Mouse (Mus musculus) adrenal gland (tissue): ENCODE measurements around the gene Prss16.

Source experiments
- intact Hi-C: fragments of 180-260 bp; cut with DNase I; formaldehyde crosslinking; loops from one replicate; pipeline ENCODE4 v1.15.1; 2025
- long read RNA-seq, 2 experiments: library from polyadenylated mRNA; unstranded; transcript quantifications; one replicate each; pipeline ENCODE4 v2.0.0; 2020; ENCODE audit warnings: borderline replicate concordance in 1 of 2; ENCODE audit not compliant: insufficient replicate concordance in 1 of 2

The Prss16 gene
- long read RNA-seq, experiment 1, partial matches to known transcripts, result 0 of 2 reads
- long read RNA-seq, experiment 1, other reads (novel, unspliced or antisense), result 1 of 2 reads
- long read RNA-seq, experiment 2, result 0 reads

GRCm38 (mm10) chr13:22009642-22010041 is at the start of gene Prss16:
Gene Prss16 (minus strand): TSS chr13:22009742.
- intact Hi-C loops, result no loop called here

GRCm38 (mm10) chr13:22053754-22054153 is 44.2 kb upstream of the Prss16 start:
- intact Hi-C loops, result no loop called here

- intact Hi-C loops, result no loop called here
Observed at GRCm38 (mm10) chr13:22051523-22051859, 41.9 kb upstream of the Prss16 start.

GRCm38 (mm10) chr13:22050591-22051522 is 41.3 kb upstream of the Prss16 start:
- intact Hi-C loops, result no loop called here

GRCm38 (mm10) chr13:22049737-22050440 is 40.3 kb upstream of the Prss16 start:
- intact Hi-C loops, result loop anchor here (5.0 kb wide), 1 partner anchor 338 kb away; no protein-coding TSS in a partner anchor

- intact Hi-C loops, result loop anchor here (5.0 kb wide), 1 partner anchor 337 kb away; no protein-coding TSS in a partner anchor
Observed at GRCm38 (mm10) chr13:22049041-22049440, 39.5 kb upstream of the Prss16 start.

- intact Hi-C loops, result loop anchor here (5.0 kb wide), 1 partner anchor 333 kb away; no protein-coding TSS in a partner anchor
Observed at GRCm38 (mm10) chr13:22045311-22045710, 35.8 kb upstream of the Prss16 start.

GRCm38 (mm10) chr13:22044432-22045155 is 35.1 kb upstream of the Prss16 start:
- intact Hi-C loops, result loop anchor here (5.0 kb wide), 3 partner anchors 332 to 1703 kb away; partner anchors contain the start of genes Hist1h2bb and Hist1h3c

- intact Hi-C loops, result loop anchor here (5.0 kb wide), 2 partner anchors 1644 to 1704 kb away; partner anchors contain the start of genes Hist1h2bb and Hist1h3c
Observed at GRCm38 (mm10) chr13:22043503-22044431, 34.2 kb upstream of the Prss16 start.

GRCm38 (mm10) chr13:22042568-22043502 is 33.3 kb upstream of the Prss16 start, which contains the start of the genes Hist1h2ag and Hist1h2bj:
Gene Hist1h2ag (minus strand): TSS chr13:22042944.
Gene Hist1h2bj (plus strand): TSS chr13:22043214.
- intact Hi-C loops, result loop anchor here (5.0 kb wide), 2 partner anchors 1644 to 1704 kb away; partner anchors contain the start of genes Hist1h2bb and Hist1h3c

- intact Hi-C loops, result loop anchor here (5.0 kb wide), 2 partner anchors 1645 to 1705 kb away; partner anchors contain the start of genes Hist1h2bb and Hist1h3c
Observed at GRCm38 (mm10) chr13:22041651-22042567, 32.4 kb upstream of the Prss16 start.

- intact Hi-C loops, result loop anchor here (5.0 kb wide), 2 partner anchors 1646 to 1706 kb away; partner anchors contain the start of genes Hist1h2bb and Hist1h3c
Observed at GRCm38 (mm10) chr13:22041142-22041536, 31.6 kb upstream of the Prss16 start, which contains the start of gene Hist1h4i. Gene Hist1h4i (minus strand): TSS chr13:22041362.

GRCm38 (mm10) chr13:22040464-22041141 is 31.1 kb upstream of the Prss16 start:
- intact Hi-C loops, result loop anchor here (5.0 kb wide), 2 partner anchors 1647 to 1707 kb away; partner anchors contain the start of genes Hist1h2bb and Hist1h3c

- intact Hi-C loops, result loop anchor here (5.0 kb wide), 2 partner anchors 1647 to 1707 kb away; partner anchors contain the start of genes Hist1h2bb and Hist1h3c
Observed at GRCm38 (mm10) chr13:22039951-22040463, 30.5 kb upstream of the Prss16 start.

- intact Hi-C loops, result no loop called here
Observed at GRCm38 (mm10) chr13:22039364-22039763, 29.8 kb upstream of the Prss16 start.

GRCm38 (mm10) chr13:22037415-22037814 is 27.9 kb upstream of the Prss16 start:
- intact Hi-C loops, result no loop called here
